Mouse (Mus musculus) mouse embryonic stem cell (cell line): ENCODE results near the gene Atmin.

Experiments used
- in situ Hi-C, 2 experiments: fragments of 300-500 bp; cut with MboI; formaldehyde crosslinking; loops; 1 replicate in 1 of 2; 3 replicates in 1 of 2; pipeline ENCODE4 v1.14.3; 2019 to 2020; ENCODE audit warnings: low sequenced_read_pairs in 2 of 2, low pct_unique_long_range_greater_than_20kb in 1 of 2, mixed read lengths in 1 of 2; ENCODE audit not compliant: unreplicated experiment in 1 of 2

Atmin gene

DNA sequence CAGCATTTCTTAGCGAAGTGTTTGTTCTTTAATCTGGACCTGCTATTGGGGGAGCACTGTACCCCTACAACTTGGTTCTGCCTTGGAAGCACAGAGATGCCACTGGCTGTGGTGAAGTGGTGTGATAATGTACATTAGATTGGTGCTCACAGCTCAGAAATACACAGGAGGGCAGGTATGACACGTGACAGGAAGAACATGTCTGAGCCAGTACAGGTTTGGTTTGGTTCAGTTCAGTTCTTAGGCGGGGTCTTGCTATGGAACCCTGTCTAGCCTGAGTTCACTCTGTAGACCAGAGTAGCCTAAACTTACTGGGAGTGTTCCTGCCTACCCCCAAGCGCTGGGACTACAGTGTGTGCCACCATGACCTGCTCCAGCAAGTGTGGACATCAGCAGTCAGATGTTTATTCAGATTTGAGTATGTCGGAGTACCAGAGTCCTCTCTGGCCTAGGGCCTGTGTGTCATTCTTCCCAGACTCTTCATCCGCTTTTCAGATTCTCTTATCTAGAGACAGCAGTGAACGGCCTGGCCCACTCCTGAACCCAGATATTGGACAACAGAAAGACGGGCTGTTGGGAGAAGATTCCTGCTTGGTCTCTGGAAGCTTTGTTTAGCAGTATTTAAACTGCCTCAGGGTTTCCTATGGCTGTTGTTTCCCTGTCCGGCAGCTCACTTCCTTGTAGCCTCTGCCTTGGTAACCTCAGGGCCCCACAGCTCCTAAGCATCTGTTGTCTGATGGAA is 2.1 kb downstream of the Atmin start:
- in situ Hi-C loops = no loop called here

DNA sequence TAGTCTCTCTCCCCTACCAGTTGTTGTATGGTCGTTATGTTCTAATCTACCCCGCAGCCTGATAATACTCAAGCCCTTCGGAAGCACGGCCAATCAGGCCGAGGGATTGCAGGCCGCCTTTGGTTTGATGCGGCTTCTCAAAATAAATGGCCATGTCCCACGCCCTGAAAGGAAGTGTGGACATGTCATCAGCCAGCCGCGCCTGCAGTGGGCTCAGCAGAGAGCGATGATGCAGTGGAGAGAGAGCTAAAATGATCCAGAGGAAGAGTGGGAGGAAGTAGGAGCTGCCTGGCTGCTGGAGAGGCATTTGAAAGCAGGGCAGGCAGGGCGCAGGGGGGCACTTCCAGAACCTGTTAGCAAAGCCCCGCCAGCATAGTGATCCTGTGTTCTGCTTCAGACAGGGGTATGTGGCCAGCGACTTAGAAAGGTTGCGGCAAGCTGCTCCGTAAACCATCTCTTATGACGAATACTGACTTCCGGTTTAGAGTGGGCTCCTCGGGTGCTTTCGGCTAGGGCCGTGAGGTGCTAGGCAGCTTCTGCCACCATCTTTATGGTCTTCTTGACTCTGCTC is 3.2 kb downstream of the Atmin start:
- in situ Hi-C loops = no loop called here

DNA sequence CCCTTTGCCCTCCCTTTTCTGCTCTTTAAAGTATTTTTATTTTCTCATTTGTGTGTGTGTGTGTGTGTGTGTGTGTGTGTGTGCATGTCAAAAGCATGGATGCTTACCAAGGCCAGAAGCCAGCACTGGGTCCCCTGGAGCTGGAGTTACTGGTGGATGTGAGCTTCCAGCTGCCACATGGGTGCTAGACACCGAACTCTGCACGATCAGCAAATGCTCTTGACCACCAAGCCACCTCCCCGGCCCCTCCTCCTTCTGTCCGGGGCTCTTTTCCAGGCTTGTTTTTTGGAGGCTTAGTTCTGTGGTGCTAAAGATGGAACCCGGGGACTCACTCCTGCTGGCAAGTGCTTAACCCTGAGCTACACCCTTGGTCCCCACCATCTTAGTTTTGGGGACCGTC is 3.7 kb downstream of the Atmin start:
- in situ Hi-C loops = no loop called here

DNA sequence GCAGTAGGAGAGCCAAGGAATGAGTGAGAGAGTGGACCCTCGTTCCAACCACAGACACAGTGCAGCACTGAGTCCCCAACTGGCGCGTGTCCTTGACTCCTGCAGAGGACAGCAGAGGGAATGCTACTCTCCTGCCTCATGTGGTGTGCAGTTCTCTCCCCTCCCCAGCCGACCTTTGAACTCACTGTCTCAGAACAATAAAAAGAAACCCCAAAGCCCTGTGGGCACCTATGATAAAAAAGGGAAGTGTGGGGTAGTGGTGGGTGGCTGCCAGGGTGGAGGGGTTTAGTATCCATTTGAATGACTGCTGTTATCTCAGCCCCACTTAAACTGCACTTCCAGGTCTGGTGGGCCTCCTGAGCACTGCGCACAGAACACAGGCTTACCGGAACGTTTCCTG is 4.4 kb downstream of the Atmin start:
- in situ Hi-C loops = no loop called here

DNA sequence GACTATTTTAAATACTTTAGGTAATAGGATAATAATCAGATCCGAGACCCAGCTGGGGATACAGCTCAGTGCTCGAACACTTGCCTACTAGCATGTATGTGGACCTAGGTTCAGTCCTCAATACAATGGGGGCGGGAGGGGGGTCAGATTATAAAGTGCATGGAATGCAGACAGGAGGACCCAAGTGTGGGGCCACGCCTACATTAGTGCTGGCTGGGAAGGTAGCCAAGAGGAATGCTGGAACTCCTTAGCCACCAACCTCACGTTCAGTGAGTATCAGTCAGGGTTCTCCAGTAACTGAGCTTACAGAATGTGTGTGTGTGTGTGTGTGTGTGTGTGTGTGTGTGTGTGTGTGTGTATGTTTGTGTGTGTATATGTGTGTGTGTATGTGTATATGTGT is 8.2 kb downstream of the Atmin start:
- in situ Hi-C loops = no loop called here

DNA sequence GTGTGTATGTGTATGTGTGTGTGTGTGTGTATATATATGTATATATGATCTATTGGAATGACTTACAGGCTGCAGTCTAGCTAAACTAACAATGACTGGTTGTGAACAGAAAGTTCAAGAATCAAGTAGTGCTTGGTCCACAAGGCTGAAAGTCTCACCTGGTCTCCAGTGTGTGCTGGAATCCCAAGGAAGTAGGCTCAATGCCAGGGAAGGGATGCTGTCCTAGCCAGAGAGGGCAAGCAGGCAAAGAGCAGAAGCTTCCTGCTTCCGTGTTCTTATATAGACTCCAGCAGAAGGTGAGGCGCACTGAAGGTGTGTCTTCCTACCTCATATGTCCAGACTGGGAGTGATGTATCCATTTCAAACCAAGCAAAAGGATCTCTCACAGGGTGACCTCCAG is 8.6 kb downstream of the Atmin start:
- in situ Hi-C loops = no loop called here

DNA sequence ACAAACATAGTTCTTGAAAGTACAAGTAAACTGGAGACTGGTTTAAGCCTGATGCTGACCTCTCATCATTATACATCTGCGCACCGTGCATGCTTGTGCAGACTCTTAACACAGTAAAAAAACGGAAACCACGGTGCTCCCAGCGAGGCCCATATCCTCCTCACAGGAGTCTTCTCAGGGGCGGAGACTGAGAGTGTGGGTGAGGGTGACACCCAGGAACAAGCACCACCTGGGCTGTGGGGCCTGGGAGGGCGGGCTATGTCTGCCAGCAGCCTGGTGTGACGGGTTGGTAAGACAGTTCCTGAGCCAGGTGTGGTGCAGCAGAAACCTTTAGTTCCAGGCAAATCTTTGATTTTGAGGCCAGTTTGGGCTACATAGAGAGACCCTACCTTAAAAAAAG is 9.2 kb downstream of the Atmin start:
- in situ Hi-C loops = no loop called here

DNA sequence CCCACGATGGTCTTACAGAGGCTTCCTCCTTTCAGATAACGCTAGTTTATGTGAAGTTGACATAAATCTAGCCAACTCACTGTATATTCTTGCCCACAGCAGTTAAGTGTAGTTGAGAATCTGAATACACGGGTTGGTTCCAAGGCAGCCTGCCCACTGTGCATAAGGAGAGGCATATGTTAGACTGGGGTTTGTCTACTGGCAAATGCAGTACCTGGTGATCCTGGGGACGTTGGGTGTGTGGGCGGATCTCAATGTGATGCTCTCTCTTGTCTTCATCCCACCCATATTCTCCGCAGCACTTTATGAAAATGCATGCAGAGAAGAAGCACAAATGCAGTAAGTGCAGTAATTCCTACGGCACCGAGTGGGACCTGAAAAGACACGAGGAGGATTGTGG is 11.2 kb downstream of the Atmin start:
- in situ Hi-C loops = no loop called here

DNA sequence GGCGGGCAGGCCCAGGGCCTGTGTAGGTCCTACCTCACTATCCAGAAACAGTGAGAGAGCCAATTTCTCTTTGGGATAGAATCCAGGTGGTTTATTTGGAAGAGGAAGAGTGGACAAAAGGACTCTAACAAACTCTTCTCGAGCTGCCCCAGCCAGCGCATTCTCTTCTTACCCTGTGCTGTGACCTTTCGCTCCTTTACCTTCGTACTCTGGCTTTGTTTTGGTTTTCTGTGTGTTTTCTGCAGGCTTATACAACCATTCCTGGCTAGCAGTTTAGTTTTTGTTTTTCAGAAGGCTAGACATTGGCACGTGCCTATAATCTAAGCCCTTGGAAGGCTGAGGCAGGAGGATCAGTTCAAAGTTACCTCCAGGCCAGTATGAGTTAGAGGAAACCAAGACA is 26.3 kb downstream of the Atmin start:
- in situ Hi-C loops = no loop called here

DNA sequence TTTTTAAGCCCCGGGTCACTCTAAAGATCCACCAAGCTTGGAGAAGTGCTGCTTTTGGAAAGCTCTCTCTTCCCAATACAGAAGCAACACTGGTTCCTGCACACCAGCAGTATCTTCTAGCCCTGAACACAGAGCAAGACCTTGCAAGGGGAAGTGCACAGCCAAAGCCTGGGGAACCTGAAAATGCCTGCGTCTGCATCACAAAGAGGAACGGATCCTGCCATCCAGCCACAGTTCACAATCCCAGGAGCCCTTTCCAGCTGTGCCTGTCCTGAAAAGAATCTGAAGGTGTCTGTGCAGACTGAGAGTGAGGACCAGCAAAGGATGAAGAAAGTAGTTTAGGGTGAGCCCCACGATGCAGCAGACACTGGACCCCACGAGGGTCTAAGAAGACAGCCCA is 31.9 kb downstream of the Atmin start:
- in situ Hi-C loops = loop anchor here in 1 of 2 experiments (5.0 kb wide), 1 partner anchor 33 kb away; the partner anchor contains the start of gene Atmin

DNA sequence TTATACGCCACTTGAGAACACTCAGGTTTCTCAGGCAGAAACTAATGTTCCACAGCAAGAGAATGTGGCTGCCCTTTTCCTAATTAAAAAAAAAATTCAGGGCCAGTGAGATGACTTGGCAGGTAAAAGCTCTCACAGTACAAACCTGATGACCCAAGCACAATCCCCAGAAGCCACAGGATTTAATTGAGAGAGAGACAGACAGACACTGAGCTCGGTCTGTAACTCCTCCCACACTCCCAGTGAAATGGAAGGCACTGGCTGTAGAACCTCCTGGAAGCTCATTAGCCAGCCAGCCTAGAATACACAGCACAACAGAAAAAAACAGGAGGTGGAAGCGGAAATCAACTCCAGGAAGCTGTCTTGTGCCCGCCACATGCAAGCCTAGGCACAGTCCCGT is 32.4 kb downstream of the Atmin start:
- in situ Hi-C loops = loop anchor here in 1 of 2 experiments (5.0 kb wide), 1 partner anchor 33 kb away; the partner anchor contains the start of gene Atmin

DNA sequence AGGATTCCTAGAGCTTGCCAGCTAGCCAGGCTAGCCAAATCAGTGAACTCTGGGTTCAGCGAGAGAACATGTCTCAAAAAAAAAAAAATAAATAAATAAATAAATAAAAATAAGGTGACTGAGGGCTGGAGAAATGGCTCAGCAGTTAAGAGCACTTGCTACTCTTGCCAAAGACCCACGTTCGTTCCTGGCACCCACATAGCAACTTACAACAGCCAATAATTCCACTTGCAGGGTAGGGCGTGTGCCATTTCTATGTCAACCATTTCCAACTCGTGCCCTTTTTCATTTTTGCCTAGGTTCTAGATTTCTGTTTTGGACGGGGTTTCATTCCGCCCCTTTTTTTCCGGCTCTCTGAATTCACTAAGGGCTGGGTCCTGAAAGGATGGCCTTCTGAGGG is 34.9 kb downstream of the Atmin start:
- in situ Hi-C loops = loop anchor here in 1 of 2 experiments (5.0 kb wide), 1 partner anchor 36 kb away; the partner anchor contains the start of gene Atmin

DNA sequence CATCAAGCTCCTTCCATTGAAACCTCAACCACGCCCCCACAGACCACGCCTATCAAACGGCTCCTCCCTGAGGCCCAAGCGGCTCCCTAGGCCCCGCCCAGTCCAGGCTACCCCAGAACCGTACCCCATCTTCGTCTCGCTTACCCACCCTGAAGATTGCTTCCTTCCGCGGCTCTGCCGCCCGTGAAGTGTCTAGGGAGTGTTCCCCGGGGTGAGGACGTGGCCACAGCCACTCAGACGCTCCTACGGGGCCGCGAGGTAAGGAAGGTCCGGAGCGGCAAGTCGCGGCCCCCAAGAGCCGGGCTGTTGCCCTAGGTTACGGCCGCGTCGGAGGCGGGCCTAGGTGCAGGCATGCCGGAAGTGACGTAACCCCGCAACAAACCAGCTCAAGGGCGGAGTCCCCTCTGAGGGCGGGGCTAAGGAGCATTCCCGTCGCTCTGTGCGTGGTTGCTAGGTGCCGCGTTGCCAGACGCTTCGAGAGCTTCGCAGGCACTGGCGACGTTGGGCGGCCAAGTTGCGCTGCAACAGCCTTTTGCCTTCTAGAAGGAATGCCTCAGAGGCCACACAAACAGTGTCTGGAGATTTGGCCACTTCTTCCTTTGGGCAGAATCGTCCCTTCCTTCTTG is 35.6 kb downstream of the Atmin start, which contains the start of gene 1700030J22Rik:
1700030J22Rik (minus strand) TSS at position 329 of the 626 bp plus-strand sequence.
- in situ Hi-C loops = loop anchor here in 1 of 2 experiments (5.0 kb wide), 1 partner anchor 36 kb away; the partner anchor contains the start of gene Atmin

DNA sequence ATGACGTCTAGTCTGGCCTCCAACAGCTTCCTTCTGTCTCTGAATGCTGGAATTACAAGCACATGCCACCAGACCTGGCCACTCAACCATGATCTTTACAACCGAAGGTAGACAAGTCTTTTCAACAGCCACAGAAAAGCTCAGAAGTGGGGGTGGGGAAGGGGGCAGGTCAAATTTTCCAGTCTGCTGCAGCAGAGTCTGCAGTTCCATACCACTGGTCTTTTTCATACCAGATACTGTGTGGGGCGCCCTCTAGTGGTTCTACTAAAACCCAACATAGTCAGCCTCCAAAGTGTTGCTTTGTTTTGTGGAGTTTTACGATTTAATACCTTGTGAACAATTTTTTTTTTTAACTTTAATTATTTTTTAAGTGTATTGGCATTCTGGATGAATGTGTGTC is 36.9 kb downstream of the Atmin start:
- in situ Hi-C loops = no loop called here

DNA sequence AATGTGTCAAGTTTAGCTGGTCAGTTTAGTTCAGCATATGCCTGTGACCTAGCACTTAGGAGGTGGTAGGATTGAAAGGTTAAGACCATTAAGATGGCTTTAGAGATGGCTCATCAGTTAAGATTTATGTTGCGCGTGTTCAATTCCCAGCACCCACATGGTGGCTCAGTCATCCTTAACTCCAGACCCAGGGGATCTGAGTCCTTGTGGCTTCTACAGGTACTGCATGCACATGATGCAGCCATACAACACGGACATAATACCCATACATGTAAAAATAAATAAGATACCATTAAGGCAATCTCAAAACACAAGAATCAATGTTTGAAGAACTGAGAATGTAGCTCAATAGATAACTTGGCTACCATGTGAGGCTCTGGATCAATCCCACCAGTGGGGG is 46.6 kb downstream of the Atmin start:
- in situ Hi-C loops = loop anchor here in 1 of 2 experiments (10.0 kb wide), 1 partner anchor 105 kb away; no protein-coding TSS in a partner anchor

DNA sequence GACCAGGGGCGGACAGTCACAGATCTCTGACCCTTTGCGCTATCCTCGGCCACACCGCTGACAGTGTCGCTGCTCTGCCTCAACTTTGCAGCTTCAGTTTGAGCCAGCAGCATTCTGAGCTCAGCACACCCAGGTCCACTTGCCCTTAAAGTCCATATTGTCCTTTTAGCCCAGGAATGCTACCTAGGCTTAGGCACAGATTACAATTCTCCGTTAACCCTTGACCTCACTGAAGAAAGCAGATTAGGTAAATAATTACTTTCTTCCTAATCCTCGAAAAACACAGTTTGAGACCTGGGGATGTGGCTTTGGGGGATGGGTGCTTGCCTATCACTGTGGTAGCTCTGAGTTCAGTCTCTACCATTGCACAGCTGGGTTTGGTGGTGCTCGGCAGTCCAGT is 48.0 kb downstream of the Atmin start:
- in situ Hi-C loops = loop anchor here in 1 of 2 experiments (10.0 kb wide), 1 partner anchor 106 kb away; no protein-coding TSS in a partner anchor

DNA sequence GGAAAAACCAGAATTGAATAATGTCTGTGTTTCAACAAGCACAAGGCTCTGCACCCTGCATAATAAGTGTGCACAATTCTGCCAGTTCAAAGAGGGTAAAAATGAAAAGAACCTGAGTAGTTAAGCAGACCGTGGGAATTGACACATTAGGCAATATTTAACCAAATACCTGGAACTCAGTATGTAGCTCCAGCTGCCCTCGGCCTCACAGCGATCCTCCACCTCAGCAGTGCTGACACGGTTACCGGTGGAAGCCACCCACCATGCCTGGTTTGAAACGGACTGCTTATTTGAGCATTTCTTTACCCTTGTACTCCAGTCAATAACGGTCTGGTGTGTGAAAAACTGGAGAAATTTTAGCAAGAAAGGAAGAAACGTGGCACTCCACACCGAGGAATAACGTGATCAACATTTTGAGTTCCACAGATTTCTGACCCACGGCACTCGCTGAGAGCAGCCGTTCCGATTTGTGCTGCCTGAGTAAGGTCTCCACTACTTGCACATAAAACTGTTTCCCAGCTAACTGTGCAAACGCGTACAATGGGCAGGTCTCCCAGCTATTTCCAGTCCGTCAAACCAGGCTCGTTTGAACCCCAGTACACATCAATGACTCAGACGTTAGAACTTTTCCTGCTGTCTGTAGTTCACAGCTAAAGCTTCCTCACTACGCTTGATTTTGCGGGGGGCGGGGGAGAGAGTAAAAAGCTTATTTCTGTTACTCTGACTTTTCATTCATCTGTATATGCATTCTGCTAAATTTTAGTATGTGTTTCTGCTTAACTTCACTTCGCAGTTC is 49.2 kb downstream of the Atmin start:
- in situ Hi-C loops = loop anchor here in 1 of 2 experiments (10.0 kb wide), 1 partner anchor 108 kb away; no protein-coding TSS in a partner anchor

DNA sequence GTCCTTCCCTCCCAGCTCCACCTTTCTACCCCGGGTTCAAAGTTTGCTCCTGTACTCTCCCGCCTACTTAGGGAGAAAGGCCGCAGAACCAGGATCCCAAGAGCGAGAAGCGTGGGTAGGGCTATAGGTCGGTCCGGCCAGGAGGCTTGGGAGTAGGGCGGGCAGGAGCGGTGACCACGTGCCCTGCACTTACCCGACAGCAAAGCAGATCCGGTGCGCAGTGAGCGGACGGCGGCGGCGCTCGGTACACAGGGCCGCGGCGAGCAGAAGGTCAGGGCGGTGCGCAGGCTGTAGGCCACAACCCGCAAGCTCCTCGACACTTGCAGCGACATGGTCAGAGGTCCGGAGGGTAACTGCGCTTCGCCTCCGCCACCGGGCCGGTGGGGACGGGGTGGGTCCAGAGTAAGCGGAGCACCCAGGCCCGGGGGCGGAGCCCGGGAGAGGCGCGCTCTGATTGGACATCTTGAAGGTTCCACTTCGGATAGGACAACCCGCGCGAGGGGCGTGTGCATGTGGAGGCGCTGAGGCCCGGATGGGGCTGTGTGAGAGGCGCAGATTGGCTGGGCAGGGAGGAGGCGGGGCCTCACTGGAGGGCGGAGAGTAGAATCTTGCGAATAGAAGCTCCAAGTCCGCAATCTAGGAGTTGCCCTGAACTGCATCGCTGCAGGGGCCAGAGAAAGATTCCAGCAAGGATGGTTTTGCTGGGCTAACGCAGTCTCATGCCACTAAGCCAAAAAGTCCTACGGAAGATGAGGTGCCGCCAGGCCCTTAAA is 50.1 kb downstream of the Atmin start, which contains the start of gene Gcsh:
Gcsh (minus strand) TSS at position 443 of the 773 bp plus-strand sequence.
- in situ Hi-C loops = loop anchor here in 1 of 2 experiments (10.0 kb wide), 1 partner anchor 108 kb away; no protein-coding TSS in a partner anchor
